Mouse (Mus musculus): Measurements from ENCODE around the gene Aplnr. TPM values are rescaled to one million over a fixed set of nuclear protein-coding genes. Genes with fewer than 3 reads are reported as not detected.

The Aplnr gene
- total RNA-seq (2021), result 96.2 and 97.3 TPM in 2 replicates
- long read RNA-seq, experiment 1, transcript Aplnr-201 (1 exons, 3,699 nt), result major isoform, 75 of 79 reads
- long read RNA-seq, experiment 1, partial matches to known transcripts, result 2 of 79 reads
- long read RNA-seq, experiment 1, other reads (novel, unspliced or antisense), result 2 of 79 reads
- long read RNA-seq, experiment 2, transcript Aplnr-201 (1 exons, 3,699 nt), result major isoform, 56 of 57 reads
- long read RNA-seq, experiment 2, partial matches to known transcripts, result 0 of 57 reads
- long read RNA-seq, experiment 2, other reads (novel, unspliced or antisense), result 1 of 57 reads

DNA sequence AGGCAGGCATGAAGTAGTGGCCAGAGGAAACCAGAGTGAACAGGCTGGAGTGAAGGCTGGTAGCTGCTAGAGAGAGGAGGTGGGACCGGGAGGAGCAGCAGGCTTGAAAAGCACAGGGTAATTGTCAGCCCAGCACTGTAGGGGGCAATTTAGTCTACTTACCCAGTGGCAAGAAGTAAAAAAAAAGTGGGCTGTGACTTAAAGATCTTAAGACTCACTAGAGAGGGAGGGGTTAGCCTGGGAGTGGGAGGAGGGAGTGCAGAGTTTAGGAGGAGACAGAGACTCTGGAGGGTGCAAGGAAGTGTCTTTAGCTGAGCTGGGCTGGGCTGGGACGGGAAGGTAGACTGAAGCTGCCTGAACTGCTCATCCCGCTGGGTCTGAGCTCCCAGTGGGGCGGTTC, at the start of gene Aplnr:
Gene Aplnr, plus strand, starts transcription at position 137 of the 400 bp plus-strand sequence.
- peak; percentile 40 for DNase-seq

GRCm38 (mm10) chr2:85088716-85089646, 47.0 kb upstream of the Aplnr start:
- peak; percentile 40 for DNase-seq

- no peak for DNase-seq
Observed at GRCm38 (mm10) chr2:85091325-85091724, 44.7 kb upstream of the Aplnr start.

DNA sequence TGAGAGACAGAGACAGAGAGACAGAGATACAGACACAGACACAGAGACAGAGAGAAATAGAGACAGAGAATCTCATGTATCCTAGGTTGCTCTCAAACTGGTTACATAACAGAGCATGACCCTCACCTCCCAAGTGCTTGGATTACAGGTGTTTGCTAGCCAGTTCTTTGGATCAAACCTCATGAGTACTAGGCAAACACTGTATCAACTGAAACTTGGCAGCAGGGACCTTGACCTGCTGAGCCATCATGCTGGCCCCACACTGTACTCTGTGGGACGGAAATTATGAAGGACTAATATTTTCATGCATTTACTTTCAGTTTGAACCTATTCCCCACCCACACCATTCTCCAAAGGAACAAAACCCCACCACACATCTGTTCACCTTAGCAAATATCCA, 42.6 kb upstream of the Aplnr start:
- peak; percentile 31 for DNase-seq

GRCm38 (mm10) chr2:85095906-85096305, 40.1 kb upstream of the Aplnr start:
- peak; percentile 59 for DNase-seq

DNA sequence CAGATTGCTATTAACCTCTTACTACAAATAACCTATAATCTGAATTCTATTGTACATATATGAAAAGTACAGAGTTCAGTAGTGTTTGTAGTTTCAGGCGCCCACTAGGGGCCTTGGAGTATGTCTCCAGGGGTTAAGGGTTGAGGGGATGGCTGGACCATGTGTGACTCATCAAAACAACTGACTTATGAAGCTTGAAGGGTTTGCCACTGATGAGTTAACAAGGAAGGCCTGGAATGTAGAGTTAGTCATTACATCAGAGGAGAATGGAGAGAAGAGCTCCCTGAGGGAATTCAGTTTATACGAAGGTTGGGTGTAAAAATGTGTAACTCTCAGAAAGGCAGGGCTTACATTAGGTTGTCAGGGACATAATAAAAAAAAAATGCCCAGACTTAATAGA, 38.0 kb upstream of the Aplnr start:
- DNase-seq, result no peak

DNA sequence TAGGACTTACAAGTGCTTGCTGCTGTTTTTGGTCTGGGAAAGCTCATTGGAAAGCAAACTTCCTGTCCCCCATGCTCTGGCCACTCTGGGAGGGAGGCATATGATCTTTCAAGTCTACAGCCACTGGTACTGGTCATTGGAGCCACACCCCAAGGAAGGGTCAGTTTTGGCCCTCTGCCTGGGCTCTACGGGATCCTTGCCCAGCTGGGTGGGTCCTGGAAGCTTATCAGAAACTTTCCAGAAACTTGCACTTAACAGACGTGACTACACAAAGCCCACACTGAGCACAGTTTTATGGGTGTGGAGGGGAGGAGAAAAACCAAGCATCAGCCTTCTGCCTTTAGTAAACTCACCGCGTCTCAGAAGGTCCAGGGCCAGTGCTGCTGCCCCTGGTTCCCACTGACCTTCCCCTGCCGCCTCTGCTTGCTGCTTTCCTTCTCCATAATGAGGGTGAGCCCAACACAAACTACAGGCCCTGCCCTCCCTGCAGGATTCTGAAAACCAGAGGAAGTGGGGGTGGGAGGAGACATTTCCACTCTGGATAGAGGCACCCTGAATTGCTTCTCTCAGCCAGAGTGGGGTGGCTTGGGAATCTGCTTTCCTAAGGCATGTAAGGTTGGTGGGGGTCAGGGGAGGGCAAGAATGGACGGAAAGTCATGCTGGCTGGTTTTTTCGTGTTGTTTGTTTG, 37.1 kb upstream of the Aplnr start:
- DNase-seq, result peak; percentile 62

- DNase-seq, result no peak
Observed at GRCm38 (mm10) chr2:85103201-85103600, 32.8 kb upstream of the Aplnr start.

GRCm38 (mm10) chr2:85105426-85106013, 30.5 kb upstream of the Aplnr start:
- no peak for DNase-seq

GRCm38 (mm10) chr2:85106068-85106790, 29.8 kb upstream of the Aplnr start:
- DNase-seq, result no peak

GRCm38 (mm10) chr2:85106941-85107340, 29.1 kb upstream of the Aplnr start:
- no peak for DNase-seq

DNA sequence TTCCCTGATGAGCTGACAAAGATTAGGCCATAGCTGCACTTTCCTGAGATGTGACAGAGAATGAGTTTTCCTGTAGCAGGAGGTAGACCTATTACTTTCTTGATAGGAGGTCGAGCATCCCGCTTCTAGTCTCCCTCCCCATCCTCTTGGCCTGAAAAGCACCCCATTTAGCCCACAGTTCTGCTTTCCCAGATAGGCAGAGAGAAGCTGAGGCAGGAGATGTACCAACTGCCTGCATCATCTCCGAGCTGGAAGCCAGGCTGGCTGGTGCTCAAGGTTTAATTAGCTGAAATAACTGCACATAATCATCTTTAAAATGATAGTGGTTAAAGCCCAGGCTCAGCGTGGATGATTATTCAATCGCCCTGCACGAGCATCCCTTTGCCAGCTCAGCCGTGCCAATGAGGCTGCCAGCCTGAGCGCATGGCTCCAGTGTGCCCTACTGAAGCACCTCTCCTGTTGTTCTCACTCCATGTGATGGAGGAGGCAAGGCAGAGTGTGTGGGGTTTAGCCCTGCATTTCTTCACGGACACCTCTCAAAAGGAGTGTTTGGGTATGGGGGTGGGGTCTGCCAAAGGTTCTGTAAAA, 25.6 kb upstream of the Aplnr start:
- DNase-seq, result no peak

DNA sequence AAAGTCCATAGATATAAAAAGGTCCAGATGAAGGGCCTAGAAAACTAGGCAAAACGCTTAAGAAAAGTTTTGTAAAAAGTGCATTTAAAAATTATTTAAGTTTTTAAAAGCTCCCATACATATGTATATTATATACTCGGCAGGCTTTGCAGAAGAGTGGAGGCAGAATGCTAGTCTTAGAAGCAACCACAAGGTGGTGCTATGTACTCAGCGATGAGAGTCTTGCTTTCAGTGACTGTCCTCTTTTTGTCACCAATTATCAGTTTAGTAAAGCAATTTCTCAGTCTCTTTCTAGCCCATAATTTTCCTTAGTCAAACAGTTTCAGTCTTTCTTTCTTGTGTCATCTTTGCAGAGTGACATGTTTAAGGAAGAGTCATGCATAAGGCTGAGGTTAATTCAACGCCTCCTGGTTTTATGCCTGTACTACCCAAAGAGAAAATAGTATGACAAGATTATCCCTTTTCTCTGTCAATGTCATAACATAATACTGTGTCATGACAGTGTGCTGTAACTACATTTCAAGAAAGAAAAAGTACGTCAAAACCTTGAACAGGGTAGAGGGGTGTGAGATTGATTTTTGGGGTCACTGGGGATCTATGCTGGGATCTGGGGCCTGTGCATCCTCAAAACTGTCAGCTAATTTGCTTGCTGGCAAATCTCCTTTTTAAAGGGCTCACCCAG, 12.7 kb upstream of the Aplnr start:
- peak; percentile 56 for DNase-seq

DNA sequence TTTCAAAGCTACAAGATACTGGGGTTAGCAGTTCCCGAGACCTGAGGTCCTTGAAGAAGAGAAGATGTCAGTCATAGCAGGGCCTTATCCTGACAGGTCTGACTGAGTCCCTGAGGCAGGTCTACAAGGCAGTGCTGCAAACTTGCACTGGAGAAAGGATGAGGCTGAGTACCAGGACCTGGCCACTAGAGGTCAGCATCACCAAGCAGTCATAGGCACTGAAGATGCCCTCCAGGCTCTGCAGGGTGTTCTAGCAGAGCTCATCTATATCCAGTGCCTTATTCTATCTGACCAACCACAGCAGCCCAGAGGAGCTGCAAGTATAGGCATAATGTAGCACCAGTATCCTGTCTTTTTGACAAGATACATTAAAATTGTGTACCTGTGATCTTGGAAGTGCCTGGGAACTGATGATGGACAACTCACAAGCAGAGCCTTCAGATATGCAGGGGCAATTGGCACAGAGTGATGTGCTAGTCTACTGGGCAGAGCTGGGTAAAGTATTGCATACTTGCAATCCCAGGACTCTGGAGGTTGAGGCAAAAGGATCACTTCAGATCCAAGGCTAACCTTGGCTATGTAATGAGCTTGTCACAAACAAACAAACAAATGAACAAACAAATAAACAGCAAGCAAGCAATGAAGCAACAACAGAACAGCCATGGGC, 12.0 kb upstream of the Aplnr start:
- DNase-seq, result peak; percentile 85

- peak; percentile 45 for DNase-seq
Observed at GRCm38 (mm10) chr2:85129496-85129971, 6.5 kb upstream of the Aplnr start.

GRCm38 (mm10) chr2:85131226-85131625, 4.8 kb upstream of the Aplnr start:
- no peak for DNase-seq

DNA sequence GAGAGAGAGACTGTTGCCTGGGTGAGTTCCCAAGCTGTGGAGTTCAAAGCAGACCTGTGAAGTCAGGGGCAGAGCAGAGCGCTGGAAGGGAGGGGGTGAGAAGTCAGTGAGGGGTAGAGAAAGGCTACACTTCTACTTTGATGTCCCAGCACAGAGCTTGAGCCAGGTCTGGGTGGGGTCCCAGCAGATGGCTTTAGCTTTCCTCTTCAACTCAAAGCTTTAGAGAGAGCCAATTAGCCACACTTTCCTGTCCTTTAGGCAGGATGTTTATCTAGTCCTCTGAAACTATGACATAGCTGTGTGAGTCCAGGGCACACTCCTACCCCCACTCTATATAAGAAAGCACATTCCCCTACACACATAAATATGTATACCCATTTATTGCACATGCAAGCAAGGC, 4.3 kb upstream of the Aplnr start:
- peak; percentile 17 for DNase-seq

DNA sequence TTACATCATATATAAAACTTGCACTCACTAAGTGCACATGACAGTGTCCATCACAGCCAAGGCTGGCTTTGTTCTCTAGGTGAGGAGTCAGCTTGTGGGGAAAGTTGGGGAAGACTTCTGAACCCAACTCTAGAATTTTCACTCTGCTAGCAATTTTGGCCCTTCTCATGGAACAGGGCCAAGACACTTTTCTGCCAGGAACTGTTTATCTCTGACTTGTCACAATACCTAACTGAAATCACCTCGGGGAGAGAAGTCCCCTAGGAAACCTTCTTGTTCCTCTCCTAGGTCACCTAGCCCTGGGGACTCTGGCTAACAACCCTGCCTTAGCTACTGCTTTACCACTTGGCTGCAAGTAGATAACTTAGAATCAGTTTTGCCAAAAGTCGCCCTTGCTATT, 3.8 kb upstream of the Aplnr start:
- DNase-seq, result peak; percentile 52

GRCm38 (mm10) chr2:85135099-85135498, 926 bp upstream of the Aplnr start:
- no peak for DNase-seq

All from adrenal gland, postnatal 14 days (tissue).